20 mouse cellular contexts compared by ENCODE assay signal in the genomic region with DNA sequence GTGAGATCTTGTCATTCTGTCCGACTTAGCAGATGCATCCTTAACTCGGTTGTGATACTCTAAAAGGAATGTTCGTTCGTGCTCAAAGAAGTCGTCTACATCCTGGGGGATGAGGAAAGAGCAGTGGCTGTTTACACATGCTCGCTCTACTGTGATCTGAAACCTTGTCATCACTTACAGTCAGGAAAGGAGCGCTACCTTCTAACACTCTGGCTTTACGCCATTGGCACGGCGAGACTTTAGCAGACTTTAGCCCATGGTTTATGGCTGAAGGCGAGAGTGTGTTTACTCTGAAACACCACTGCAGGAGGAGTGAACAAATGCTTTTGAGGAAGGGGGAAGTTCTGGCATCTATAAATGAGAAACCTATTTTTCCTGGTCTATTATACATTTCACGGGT. TPM values are rescaled to one million over a fixed set of nuclear protein-coding genes. Genes with fewer than 3 reads are reported as not detected.
DNase-seq lines count a peak whose midpoint lies in the region; ATAC-seq and TF ChIP-seq lines count a peak whose summit lies in the region.
"Had no signal": no experiment of that assay in that cellular context is flagged by ENCODE, and none has a peak within 500 bp of the region (broad histone marks: within the 10 kb centered on the region; RNA-seq: fewer than 3 reads in every experiment).

No protein-coding gene starts in this region.

- no peak overlapping the region for H3K9ac ChIP-seq in heart, postnatal 0 days (replicated peaks; ENCODE audit: low read depth, low read length)
- no peak overlapping the region for H3K9ac ChIP-seq in heart, embryonic 12.5 days
- H3K9ac ChIP-seq in liver, adult 2 months (ENCODE audit: low read depth, low read length): no peak overlapping the region
- H3K9ac ChIP-seq in liver, embryonic 11.5 days (ENCODE audit: low read depth, low read length): no peak overlapping the region
- H3K9ac ChIP-seq: embryonic facial prominence, embryonic 12.5 days; forebrain, embryonic 13.5 days; forebrain, embryonic 15.5 days had no signal

- no peak overlapping the region for H3K27ac ChIP-seq in heart, postnatal 0 days (ENCODE audit: low read depth)
- no peak overlapping the region for H3K27ac ChIP-seq in heart, embryonic 12.5 days (ENCODE audit: poor library complexity, severe bottlenecking)
- H3K27ac ChIP-seq in liver, adult 2 months (replicated peaks; ENCODE audit: insufficient read depth, low read depth, low read length): no peak overlapping the region
- H3K27ac ChIP-seq in liver, embryonic 11.5 days (ENCODE audit: low read depth, low read length): no peak overlapping the region
- H3K27ac ChIP-seq: embryonic facial prominence, embryonic 10.5 days; embryonic facial prominence, embryonic 12.5 days; forebrain, embryonic 13.5 days; forebrain, embryonic 15.5 days had no signal

- H3K4me3 ChIP-seq in heart, postnatal 0 days (ENCODE audit: low read depth, low read length): no peak overlapping the region
- H3K4me3 ChIP-seq in heart, embryonic 12.5 days: no peak overlapping the region
- H3K4me3 ChIP-seq in liver, adult 2 months (ENCODE audit: insufficient read depth, low read depth, low read length): no peak overlapping the region
- no peak overlapping the region for H3K4me3 ChIP-seq in liver, embryonic 11.5 days (ENCODE audit: low read depth, low read length)
- H3K4me3 ChIP-seq: embryonic facial prominence, embryonic 10.5 days; embryonic facial prominence, embryonic 12.5 days; forebrain, embryonic 13.5 days; forebrain, embryonic 15.5 days had no signal

- H3K79me2 ChIP-seq in liver, adult 2 months (ENCODE audit: control insufficient read depth, insufficient read depth, low read length): no peaks in the 10 kb centered on the region

- 53% methylated on average over 12 of the region's 12 CpGs for WGBS in heart, postnatal 0 days
- WGBS in heart, embryonic 12.5 days: 79% methylated on average over 12 of the region's 12 CpGs
- 54% methylated on average over 12 of the region's 12 CpGs for WGBS in liver, adult 2 months
- 89% methylated on average over 12 of the region's 12 CpGs for WGBS in liver, embryonic 11.5 days
- WGBS in large intestine, adult 2 months: 26% methylated on average over 12 of the region's 12 CpGs

- TF ChIP-seq POLR2A in liver, adult 2 months (IDR thresholded peaks at IDR 0.05; ENCODE audit: extremely low read depth, insufficient read depth, low read length): no peak

- no peaks in the 10 kb centered on the region for H3K4me1 ChIP-seq in heart, postnatal 0 days (ENCODE audit: control insufficient read depth, insufficient read depth)
- no peaks in the 10 kb centered on the region for H3K4me1 ChIP-seq in heart, embryonic 12.5 days (replicated peaks)
- H3K4me1 ChIP-seq in liver, adult 2 months (ENCODE audit: control insufficient read depth, insufficient read depth, low read length): no peaks in the 10 kb centered on the region; the same call in 1 of the 2 replicates
- no peaks in the 10 kb centered on the region for H3K4me1 ChIP-seq in liver, embryonic 11.5 days (replicated peaks; ENCODE audit: control insufficient read depth, insufficient read depth, low read length)
- H3K4me1 ChIP-seq: embryonic facial prominence, embryonic 10.5 days; embryonic facial prominence, embryonic 12.5 days; forebrain, embryonic 13.5 days; forebrain, embryonic 15.5 days had no signal

- no peak for TF ChIP-seq EP300 in heart, postnatal 0 days (IDR thresholded peaks at IDR 0.05; ENCODE audit: low read depth)

- peaks cover 83% of the 10 kb centered on the region for H3K36me3 ChIP-seq in heart, postnatal 0 days (replicated peaks; ENCODE audit: control insufficient read depth, insufficient read depth, low read length)
- H3K36me3 ChIP-seq in heart, embryonic 12.5 days: peaks cover 76% of the 10 kb centered on the region
- peaks cover 43% of the 10 kb centered on the region for H3K36me3 ChIP-seq in liver, adult 2 months (ENCODE audit: control insufficient read depth, insufficient read depth, low read length)
- peaks cover 32% of the 10 kb centered on the region for H3K36me3 ChIP-seq in liver, embryonic 11.5 days (ENCODE audit: control insufficient read depth, insufficient read depth, low read length)

- H3K9me3 ChIP-seq in heart, postnatal 0 days (replicated peaks; ENCODE audit: control insufficient read depth, low read length): no peaks in the 10 kb centered on the region
- no peaks in the 10 kb centered on the region for H3K9me3 ChIP-seq in heart, embryonic 12.5 days (replicated peaks)
- H3K9me3 ChIP-seq in liver, embryonic 11.5 days (ENCODE audit: control insufficient read depth, low read length): no peaks in the 10 kb centered on the region
- H3K9me3 ChIP-seq: embryonic facial prominence, embryonic 10.5 days; embryonic facial prominence, embryonic 12.5 days; forebrain, embryonic 13.5 days; forebrain, embryonic 15.5 days had no signal

- peak; percentile 57 for ATAC-seq in heart, postnatal 0 days (ENCODE audit: insufficient read depth, low read depth)
- ATAC-seq in heart, embryonic 12.5 days (ENCODE audit: insufficient number of reproducible peaks, low FRiP score): no peak
- ATAC-seq in liver, embryonic 11.5 days (replicated peaks; ENCODE audit: low FRiP score): no peak
- ATAC-seq: forebrain, embryonic 13.5 days; forebrain, embryonic 15.5 days had no signal

- peak; percentile 11 for DNase-seq in heart, postnatal 0 days (ENCODE audit: low spot score)
- DNase-seq in heart, adult 8-10 months (ENCODE audit: low spot score): no peak
- peak; percentile 45 for DNase-seq in heart, postnatal 4 days
- peak; percentile 61 for DNase-seq in liver, adult 2 months (ENCODE audit: extremely low read depth, low read depth, low spot score)
- no peak for DNase-seq in liver, embryonic 11.5 days (ENCODE audit: low spot score)
- peak; percentile 45 for DNase-seq in large intestine, adult 2 months (ENCODE audit: low read depth, low spot score)
- DNase-seq in spleen, adult 18-20 months: no peak
- DNase-seq: adrenal gland, adult 2 months; adrenal gland, postnatal 10 days; adrenal gland, postnatal 25 days; cerebellum, adult 11-12 months; cerebellum, adult 2 months; cerebellum, adult 9-10 months; cerebellum, postnatal 10 days; cerebellum, postnatal 25 days had no signal

- no peaks in the 10 kb centered on the region for H3K27me3 ChIP-seq in heart, postnatal 0 days (ENCODE audit: control insufficient read depth, insufficient read depth, low read length)
- no peaks in the 10 kb centered on the region for H3K27me3 ChIP-seq in heart, embryonic 12.5 days (replicated peaks)
- H3K27me3 ChIP-seq in liver, adult 2 months (ENCODE audit: control insufficient read depth, insufficient read depth, low read length): no peaks in the 10 kb centered on the region
- H3K27me3 ChIP-seq in liver, embryonic 11.5 days (replicated peaks; ENCODE audit: control insufficient read depth, insufficient read depth, low read length): no peaks in the 10 kb centered on the region
- H3K27me3 ChIP-seq: embryonic facial prominence, embryonic 12.5 days; forebrain, embryonic 13.5 days; forebrain, embryonic 15.5 days had no signal

- no peak for TF ChIP-seq CTCF in heart, postnatal 0 days (IDR thresholded peaks at IDR 0.05; ENCODE audit: low read depth)
- no peak for TF ChIP-seq CTCF in liver, adult 2 months (IDR thresholded peaks at IDR 0.05; ENCODE audit: low read depth, low read length)

- no peak overlapping the region for H3K4me2 ChIP-seq in heart, postnatal 0 days (ENCODE audit: low read depth, low read length)
- H3K4me2 ChIP-seq in heart, embryonic 12.5 days: no peak overlapping the region
- no peak overlapping the region for H3K4me2 ChIP-seq in liver, embryonic 11.5 days
- H3K4me2 ChIP-seq: embryonic facial prominence, embryonic 12.5 days; forebrain, embryonic 13.5 days; forebrain, embryonic 15.5 days had no signal

RNA-seq across cellular contexts. Expression of a gene that starts 31.9 kb away (rescaled TPM):
- total RNA-seq in heart, postnatal 0 days (2014; rRNA removed; ENCODE audit: low replicate concordance): 42.6 and 59.1 TPM in 2 replicates
- polyA plus RNA-seq in heart, postnatal 0 days (2015; fragmentation: Nextera tagmentation; extraction: Ambion mirVana): 100 and 105 TPM in 2 replicates
- total RNA-seq in heart, adult 8-10 months (2022): 10 to 100 TPM; 27.1 to 31.7 (median 29.0) TPM
- 10 to 100 TPM; 56.4 TPM for total RNA-seq in heart, postnatal 4 days (2021)
- 122 and 135 TPM in 2 replicates for polyA plus RNA-seq in heart, embryonic 12.5 days (2016; fragmentation: Nextera tagmentation; extraction: Ambion mirVana)
- total RNA-seq in liver, adult 2 months (2014; rRNA removed): 21.7 and 22.4 TPM in 2 replicates
- polyA plus RNA-seq in liver, adult 2 months (2012; rRNA removed): 5.4 and 7.5 TPM in 2 replicates
- 115 and 123 TPM in 2 replicates for polyA plus RNA-seq in liver, embryonic 11.5 days (2014; fragmentation: Nextera tagmentation; extraction: Ambion mirVana)
- polyA plus RNA-seq in large intestine, adult 2 months (2012; rRNA removed): 20.7 and 26.0 TPM in 2 replicates

Comparison
In these comparisons a context has a peak if more than half of its experiments do, and no peak if none do; other contexts are left out.
1. DNase-seq: peak in heart, postnatal 0 days (single experiment), heart, postnatal 4 days (single experiment), liver, adult 2 months (single experiment) and large intestine, adult 2 months (single experiment); none in heart, adult 8-10 months (single experiment), liver, embryonic 11.5 days (single experiment) and spleen, adult 18-20 months (0 of 2).